Comparison of ENCODE assay signal across 13 mouse cellular contexts in the genomic region with DNA sequence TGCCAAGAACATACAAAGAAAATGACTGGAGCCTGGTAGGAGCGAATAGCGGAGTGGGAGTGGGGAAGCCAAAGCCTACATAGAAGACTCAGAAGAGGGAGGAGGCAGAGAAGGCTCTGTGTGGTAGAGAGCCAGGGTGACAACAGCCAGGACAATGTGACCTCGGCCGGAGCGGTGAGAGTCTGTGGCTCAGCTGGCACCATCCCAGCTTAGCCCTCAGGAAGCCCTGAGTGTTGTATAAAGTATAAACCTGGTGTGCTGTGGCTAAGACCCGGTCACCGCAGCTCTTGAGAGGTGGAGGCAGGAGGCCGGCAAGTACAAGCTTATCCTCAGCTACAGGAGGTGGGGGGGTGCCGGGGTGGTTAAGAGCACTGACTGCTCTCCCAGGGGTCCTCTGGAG. TPM values are rescaled to one million over a fixed set of nuclear protein-coding genes. Genes with fewer than 3 reads are reported as not detected.
DNase-seq lines count a peak whose midpoint lies in the region; ATAC-seq and TF ChIP-seq lines count a peak whose summit lies in the region.
"Had no signal": no experiment of that assay in that cellular context is flagged by ENCODE, and none has a peak within 500 bp of the region (broad histone marks: within the 10 kb centered on the region; RNA-seq: fewer than 3 reads in every experiment).

No protein-coding gene starts in this region.

- H3K27ac ChIP-seq in intestine, embryonic 14.5 days (ENCODE audit: low read depth) = peak overlapping the region; percentile 73; the same call in 1 of the 2 replicates
- H3K27ac ChIP-seq in intestine, postnatal 0 days (ENCODE audit: low read depth, low read length) = no peak overlapping the region
- H3K27ac ChIP-seq in stomach, embryonic 14.5 days (ENCODE audit: low read length) = peak overlapping the region; percentile 55
- H3K27ac ChIP-seq in stomach, postnatal 0 days (replicated peaks) = no peak overlapping the region
- H3K27ac ChIP-seq in intestine, embryonic 16.5 days (ENCODE audit: low read length) = peak overlapping the region; percentile 33; the same call in 1 of the 2 replicates

- no peak for TF ChIP-seq CTCF in intestine, postnatal 0 days (IDR thresholded peaks at IDR 0.05; ENCODE audit: low read depth)
- TF ChIP-seq CTCF in stomach, postnatal 0 days (IDR thresholded peaks at IDR 0.05; ENCODE audit: low read depth) = no peak

- H3K4me3 ChIP-seq in intestine, embryonic 14.5 days (ENCODE audit: low read depth, low read length) = no peak overlapping the region
- H3K4me3 ChIP-seq in intestine, postnatal 0 days (ENCODE audit: low read depth, low read length) = no peak overlapping the region
- H3K4me3 ChIP-seq in stomach, embryonic 14.5 days (ENCODE audit: low read depth, low read length) = no peak overlapping the region
- H3K4me3 ChIP-seq in stomach, postnatal 0 days (ENCODE audit: low read depth, low read length) = no peak overlapping the region
- no peak overlapping the region for H3K4me3 ChIP-seq in intestine, embryonic 16.5 days (ENCODE audit: low read length)
- H3K4me3 ChIP-seq: midbrain, embryonic 12.5 days had no signal

- WGBS in intestine, embryonic 14.5 days = 48% methylated on average over 9 of the region's 9 CpGs
- 63% methylated on average over 9 of the region's 9 CpGs for WGBS in intestine, postnatal 0 days
- 70% methylated on average over 9 of the region's 9 CpGs for WGBS in stomach, embryonic 14.5 days
- WGBS in stomach, postnatal 0 days = 66% methylated on average over 9 of the region's 9 CpGs
- 59% methylated on average over 9 of the region's 9 CpGs for WGBS in intestine, embryonic 16.5 days

- ATAC-seq in intestine, embryonic 14.5 days (replicated peaks; ENCODE audit: low FRiP score, low TSS enrichment, low read depth) = no peak
- no peak for ATAC-seq in intestine, postnatal 0 days
- ATAC-seq in stomach, embryonic 14.5 days (ENCODE audit: insufficient number of reproducible peaks, insufficient read depth, low FRiP score, low read depth) = no peak
- ATAC-seq in stomach, postnatal 0 days (ENCODE audit: low FRiP score, low TSS enrichment) = no peak
- ATAC-seq in intestine, embryonic 16.5 days = no peak

- no peak overlapping the region for H3K9ac ChIP-seq in intestine, embryonic 14.5 days (ENCODE audit: low read length)
- H3K9ac ChIP-seq in intestine, postnatal 0 days (ENCODE audit: low read depth, low read length) = no peak overlapping the region
- H3K9ac ChIP-seq in stomach, embryonic 14.5 days (replicated peaks; ENCODE audit: low read depth, low read length) = no peak overlapping the region
- H3K9ac ChIP-seq in stomach, postnatal 0 days (ENCODE audit: low read length) = no peak overlapping the region
- no peak overlapping the region for H3K9ac ChIP-seq in intestine, embryonic 16.5 days (ENCODE audit: low read depth, low read length)
- H3K9ac ChIP-seq: midbrain, embryonic 12.5 days had no signal

- no peaks in the 10 kb centered on the region for H3K27me3 ChIP-seq in intestine, embryonic 14.5 days (replicated peaks; ENCODE audit: control insufficient read depth, insufficient read depth, low read length)
- H3K27me3 ChIP-seq in intestine, postnatal 0 days (replicated peaks; ENCODE audit: control insufficient read depth, insufficient read depth, low read length) = no peaks in the 10 kb centered on the region
- no peaks in the 10 kb centered on the region for H3K27me3 ChIP-seq in stomach, embryonic 14.5 days (ENCODE audit: control insufficient read depth, insufficient read depth, low read length)
- H3K27me3 ChIP-seq in stomach, postnatal 0 days (ENCODE audit: control insufficient read depth, insufficient read depth, low read length) = no peaks in the 10 kb centered on the region
- no peaks in the 10 kb centered on the region for H3K27me3 ChIP-seq in intestine, embryonic 16.5 days (replicated peaks; ENCODE audit: control insufficient read depth, insufficient read depth, low read length)
- H3K27me3 ChIP-seq: midbrain, embryonic 12.5 days had no signal

- peaks cover 19% of the 10 kb centered on the region for H3K36me3 ChIP-seq in intestine, embryonic 14.5 days (ENCODE audit: control insufficient read depth, insufficient read depth, low read length)
- H3K36me3 ChIP-seq in intestine, postnatal 0 days (ENCODE audit: control insufficient read depth, insufficient read depth) = peaks cover 10% of the 10 kb centered on the region; the same call in 1 of the 2 replicates
- peaks cover 17% of the 10 kb centered on the region for H3K36me3 ChIP-seq in stomach, embryonic 14.5 days (ENCODE audit: control insufficient read depth, insufficient read depth, low read length)
- H3K36me3 ChIP-seq in stomach, postnatal 0 days (ENCODE audit: control insufficient read depth, insufficient read depth, low read length) = peaks cover under 1% of the 10 kb centered on the region; the same call in 1 of the 2 replicates
- 0 out of 2 replicates have a peak, but pooled peaks cover 6% of the 10 kb centered on the region for H3K36me3 ChIP-seq in intestine, embryonic 16.5 days (ENCODE audit: control insufficient read depth, insufficient read depth, low read length)

- DNase-seq in cerebellum, adult 9-11 months = peak; percentile 76
- no peak for DNase-seq in cerebellum, adult 9-10 months
- DNase-seq in intestine, embryonic 14.5 days (ENCODE audit: low spot score) = no peak
- no peak for DNase-seq in stomach, postnatal 0 days (ENCODE audit: low spot score)
- no peak for DNase-seq in urinary bladder, postnatal 36 days (ENCODE audit: low spot score in 2 of 2)
- DNase-seq: lung, postnatal 10 days; right cerebral cortex, postnatal 14 days had no signal

- no peak for TF ChIP-seq EP300 in stomach, postnatal 0 days (optimal IDR thresholded peaks at IDR 0.05)

- no peaks in the 10 kb centered on the region for H3K9me3 ChIP-seq in intestine, embryonic 14.5 days (ENCODE audit: control insufficient read depth, low read length)
- no peaks in the 10 kb centered on the region for H3K9me3 ChIP-seq in intestine, postnatal 0 days (ENCODE audit: control insufficient read depth)
- no peaks in the 10 kb centered on the region for H3K9me3 ChIP-seq in stomach, embryonic 14.5 days (ENCODE audit: control insufficient read depth, low read depth, low read length)
- H3K9me3 ChIP-seq in stomach, postnatal 0 days (ENCODE audit: control insufficient read depth, low read length) = no peaks in the 10 kb centered on the region
- H3K9me3 ChIP-seq in intestine, embryonic 16.5 days (ENCODE audit: control insufficient read depth, low read length) = no peaks in the 10 kb centered on the region
- H3K9me3 ChIP-seq: midbrain, embryonic 12.5 days had no signal

- no peak overlapping the region for H3K4me2 ChIP-seq in intestine, embryonic 14.5 days (ENCODE audit: low read length)
- H3K4me2 ChIP-seq in intestine, postnatal 0 days (replicated peaks; ENCODE audit: low read depth) = no peak overlapping the region
- no peak overlapping the region for H3K4me2 ChIP-seq in stomach, embryonic 14.5 days (replicated peaks; ENCODE audit: low read depth, low read length)
- H3K4me2 ChIP-seq in stomach, postnatal 0 days (replicated peaks; ENCODE audit: low read depth) = no peak overlapping the region
- H3K4me2 ChIP-seq in intestine, embryonic 16.5 days (ENCODE audit: low read depth, low read length) = no peak overlapping the region
- H3K4me2 ChIP-seq: midbrain, embryonic 12.5 days had no signal

- peaks cover 24% of the 10 kb centered on the region for H3K4me1 ChIP-seq in intestine, embryonic 14.5 days (replicated peaks; ENCODE audit: control insufficient read depth, insufficient read depth, low read length)
- H3K4me1 ChIP-seq in intestine, postnatal 0 days (replicated peaks; ENCODE audit: control insufficient read depth, insufficient read depth, low read length) = no peaks in the 10 kb centered on the region
- peaks cover 24% of the 10 kb centered on the region for H3K4me1 ChIP-seq in stomach, embryonic 14.5 days (ENCODE audit: control insufficient read depth, insufficient read depth, low read length)
- 0 out of 2 replicates have a peak, but pooled peaks cover 3% of the 10 kb centered on the region for H3K4me1 ChIP-seq in stomach, postnatal 0 days (replicated peaks; ENCODE audit: control insufficient read depth, insufficient read depth)
- H3K4me1 ChIP-seq in intestine, embryonic 16.5 days (ENCODE audit: control insufficient read depth, insufficient read depth, low read length) = peaks cover 27% of the 10 kb centered on the region

RNA-seq across cellular contexts. Expression of a gene that starts 0.9 kb away (rescaled TPM):
- polyA plus RNA-seq in intestine, embryonic 14.5 days (2014; fragmentation: Nextera tagmentation; extraction: Ambion mirVana) = 1,235 and 1,299 TPM in 2 replicates
- 591 and 603 TPM in 2 replicates for polyA plus RNA-seq in intestine, postnatal 0 days (2015; fragmentation: Nextera tagmentation; extraction: Ambion mirVana)
- polyA plus RNA-seq in stomach, embryonic 14.5 days (2014; fragmentation: Nextera tagmentation; extraction: Ambion mirVana) = 1,169 and 1,246 TPM in 2 replicates
- polyA plus RNA-seq in stomach, postnatal 0 days (2015; fragmentation: Nextera tagmentation; extraction: Ambion mirVana) = 828 and 879 TPM in 2 replicates
- polyA plus RNA-seq in intestine, embryonic 16.5 days (2015; fragmentation: Nextera tagmentation; extraction: Ambion mirVana) = 853 and 934 TPM in 2 replicates

RNA-seq across cellular contexts. Expression of a gene that starts 2.3 kb away (rescaled TPM):
- polyA plus RNA-seq in intestine, embryonic 14.5 days (2014; fragmentation: Nextera tagmentation; extraction: Ambion mirVana) = not detected in 2 replicates
- not detected in 2 replicates for polyA plus RNA-seq in intestine, postnatal 0 days (2015; fragmentation: Nextera tagmentation; extraction: Ambion mirVana)
- not detected in 2 replicates for polyA plus RNA-seq in stomach, embryonic 14.5 days (2014; fragmentation: Nextera tagmentation; extraction: Ambion mirVana)
- polyA plus RNA-seq in stomach, postnatal 0 days (2015; fragmentation: Nextera tagmentation; extraction: Ambion mirVana) = not detected in 2 replicates
- not detected in 2 replicates for polyA plus RNA-seq in intestine, embryonic 16.5 days (2015; fragmentation: Nextera tagmentation; extraction: Ambion mirVana)
- polyA plus RNA-seq: midbrain, embryonic 12.5 days; neural tube, embryonic 11.5 days; stomach, embryonic 16.5 days had no signal

RNA-seq across cellular contexts. Expression of a gene that starts 14.0 kb away (rescaled TPM):
- 33.3 and 35.4 TPM in 2 replicates for polyA plus RNA-seq in intestine, embryonic 14.5 days (2014; fragmentation: Nextera tagmentation; extraction: Ambion mirVana)
- polyA plus RNA-seq in intestine, postnatal 0 days (2015; fragmentation: Nextera tagmentation; extraction: Ambion mirVana) = 43.3 and 43.4 TPM in 2 replicates
- polyA plus RNA-seq in stomach, embryonic 14.5 days (2014; fragmentation: Nextera tagmentation; extraction: Ambion mirVana) = 42.8 and 44.2 TPM in 2 replicates
- 40.6 and 43.9 TPM in 2 replicates for polyA plus RNA-seq in stomach, postnatal 0 days (2015; fragmentation: Nextera tagmentation; extraction: Ambion mirVana)
- polyA plus RNA-seq in intestine, embryonic 16.5 days (2015; fragmentation: Nextera tagmentation; extraction: Ambion mirVana) = 56.6 and 57.4 TPM in 2 replicates

RNA-seq across cellular contexts. Expression of a gene that starts 18.0 kb away (rescaled TPM):
- 1.5 and 2.0 TPM in 2 replicates for polyA plus RNA-seq in intestine, embryonic 14.5 days (2014; fragmentation: Nextera tagmentation; extraction: Ambion mirVana)
- polyA plus RNA-seq in intestine, postnatal 0 days (2015; fragmentation: Nextera tagmentation; extraction: Ambion mirVana) = 1.2 and 1.4 TPM in 2 replicates
- polyA plus RNA-seq in stomach, embryonic 14.5 days (2014; fragmentation: Nextera tagmentation; extraction: Ambion mirVana) = 1.8 and 2.3 TPM in 2 replicates
- polyA plus RNA-seq in stomach, postnatal 0 days (2015; fragmentation: Nextera tagmentation; extraction: Ambion mirVana) = 1.2 and 1.4 TPM in 2 replicates
- polyA plus RNA-seq in intestine, embryonic 16.5 days (2015; fragmentation: Nextera tagmentation; extraction: Ambion mirVana) = 2.1 and 2.7 TPM in 2 replicates

Comparison
In these comparisons a context has a peak if more than half of its experiments do, and no peak if none do; other contexts are left out.
1. H3K27ac ChIP-seq: peak in intestine, embryonic 14.5 days (single experiment), stomach, embryonic 14.5 days (single experiment) and intestine, embryonic 16.5 days (single experiment); none in intestine, postnatal 0 days (single experiment) and stomach, postnatal 0 days (single experiment).